Mouse (Mus musculus) Muller cell, postnatal 12 days (primary cell): ENCODE measurements around the gene 4930469K13Rik.

Source experiments
- DNase-seq: peaks from one replicate; pipeline ENCODE4 v3.0.0-alpha.2; 2015; ENCODE audit errors: inconsistent ontology term

The 4930469K13Rik gene

DNA sequence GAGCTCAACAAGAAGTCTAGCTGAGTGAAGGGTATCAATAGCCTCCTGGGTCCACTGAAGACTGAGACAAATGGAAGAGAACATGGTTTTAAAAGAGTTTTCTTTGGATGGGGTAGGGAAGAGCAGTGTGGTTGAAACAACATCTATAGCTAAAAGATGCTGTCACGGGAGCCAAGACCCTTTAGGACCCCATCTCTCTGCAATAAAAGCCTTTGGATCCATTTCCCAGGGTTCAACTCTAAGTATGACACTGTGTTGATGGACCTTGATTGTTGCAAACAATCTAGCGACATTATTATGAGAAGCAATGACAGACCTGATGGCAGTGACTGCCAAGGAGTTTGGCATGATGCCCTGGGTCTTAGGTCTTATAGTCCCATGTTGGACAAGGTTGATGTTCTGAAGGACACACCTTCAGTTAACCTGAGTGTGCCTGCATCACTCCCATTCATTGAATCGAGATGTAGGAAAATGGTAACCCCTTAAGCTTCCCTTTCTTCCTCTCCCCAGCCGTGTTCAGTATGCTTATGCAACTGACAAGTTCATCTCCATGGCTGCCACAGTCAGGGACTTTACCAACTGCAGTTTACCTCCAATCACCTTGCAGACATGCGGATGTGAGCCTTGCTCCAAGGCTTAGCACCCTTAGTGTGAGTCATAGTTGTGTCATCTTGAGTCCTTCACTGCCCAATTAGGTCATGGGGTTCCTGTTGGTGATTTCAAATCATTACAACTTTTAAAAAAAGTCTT, 62.3 kb downstream of the 4930469K13Rik start:
- DNase-seq: no peak

DNA sequence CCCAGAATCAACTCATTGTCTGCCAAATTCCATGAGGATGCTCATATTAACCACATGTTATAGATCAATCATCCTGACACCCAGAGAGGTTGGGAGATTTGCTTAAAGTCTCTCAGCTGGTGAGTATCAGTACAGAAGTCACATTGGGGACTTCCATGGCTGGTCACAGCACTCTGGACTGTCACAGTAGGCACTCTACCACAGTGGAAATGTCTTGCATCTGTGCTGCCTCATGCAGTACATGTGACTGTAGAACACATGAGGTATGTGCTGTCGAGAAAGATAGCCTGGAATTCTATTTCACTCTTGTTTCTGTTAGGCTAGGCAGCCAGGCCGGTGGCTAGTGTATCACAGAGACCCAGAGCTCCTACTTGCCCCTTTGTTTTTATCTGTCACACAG, 63.6 kb downstream of the 4930469K13Rik start:
- DNase-seq: no peak

DNA sequence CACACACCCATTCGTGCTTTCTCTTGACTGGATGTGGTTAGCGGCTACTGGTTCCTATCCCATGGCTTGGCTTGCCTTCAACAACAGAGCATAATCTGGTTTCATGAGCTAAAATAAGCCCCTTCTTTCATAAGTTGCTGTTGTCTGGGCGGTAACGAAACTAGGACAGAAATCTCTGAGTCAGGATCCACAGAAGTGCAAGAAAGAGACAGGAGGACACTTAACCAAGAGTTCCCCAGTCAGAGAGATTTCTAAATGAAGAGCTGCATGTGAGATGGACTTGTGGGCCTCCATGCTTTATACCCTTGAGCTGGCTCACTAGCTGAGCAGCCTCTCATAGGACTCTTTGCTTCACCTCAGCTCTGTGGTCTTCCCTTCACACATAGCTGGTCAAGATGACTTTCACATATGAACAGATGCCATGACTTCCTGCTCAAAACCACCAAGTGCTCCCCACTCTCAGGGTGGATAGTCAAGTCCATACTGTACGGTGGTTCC, 64.3 kb downstream of the 4930469K13Rik start:
- no peak for DNase-seq

DNA sequence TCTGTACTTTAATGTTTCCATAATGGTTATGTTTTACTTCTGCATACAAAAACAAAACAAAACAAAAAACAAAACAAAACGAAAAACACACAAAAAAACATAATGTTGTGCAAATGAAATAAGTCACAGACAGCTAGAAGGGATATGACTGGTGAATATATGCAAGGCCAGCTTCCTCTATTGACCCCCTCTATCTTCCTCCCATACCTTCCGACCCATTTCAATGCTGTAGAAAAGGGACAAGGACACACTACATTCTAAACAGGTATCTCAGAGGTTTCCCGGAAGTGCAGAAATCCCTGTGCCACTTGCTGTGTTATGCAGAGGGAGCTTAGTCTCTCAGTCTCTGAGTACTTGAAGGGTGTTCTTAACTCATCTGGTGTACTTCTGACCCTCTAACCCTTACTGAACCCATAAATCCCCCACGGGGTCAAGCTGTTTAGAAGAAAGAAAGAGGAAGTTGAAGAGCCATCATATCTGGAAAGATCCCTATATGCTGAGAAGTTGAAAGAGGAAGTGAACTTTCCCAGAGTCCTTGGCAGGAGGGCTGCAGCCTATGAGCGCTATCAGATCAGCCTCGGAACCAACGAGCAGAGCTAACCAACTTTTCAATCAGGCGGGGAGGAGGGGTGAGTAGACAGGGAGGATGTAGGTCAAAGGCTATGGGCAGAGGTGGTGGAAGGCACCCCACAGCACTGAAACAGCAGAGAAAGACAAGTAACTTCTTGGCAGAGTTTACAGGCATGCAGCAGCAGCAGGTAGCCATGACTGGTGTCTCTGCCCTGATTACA, 67.1 kb downstream of the 4930469K13Rik start:
- no peak for DNase-seq

DNA sequence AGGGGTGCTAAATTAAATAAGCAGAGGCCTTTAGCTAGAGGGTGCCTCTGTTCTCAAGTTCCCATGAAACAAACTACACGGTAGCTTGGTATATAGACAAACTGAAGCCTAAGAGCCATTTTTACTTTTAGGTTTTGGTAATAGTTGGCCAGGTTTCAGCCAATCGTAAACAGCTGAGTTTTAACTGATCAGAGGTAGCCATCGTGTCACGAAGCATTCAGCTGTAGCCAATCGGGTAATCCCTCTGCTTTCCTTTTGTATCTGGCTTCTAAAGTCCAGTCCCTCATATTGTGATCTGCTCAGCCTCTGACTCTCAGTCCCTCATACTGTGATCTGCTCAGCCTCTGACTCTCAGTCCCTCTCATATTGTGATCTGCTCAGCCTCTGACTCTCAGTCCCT, 68.7 kb downstream of the 4930469K13Rik start:
- DNase-seq: no peak

DNA sequence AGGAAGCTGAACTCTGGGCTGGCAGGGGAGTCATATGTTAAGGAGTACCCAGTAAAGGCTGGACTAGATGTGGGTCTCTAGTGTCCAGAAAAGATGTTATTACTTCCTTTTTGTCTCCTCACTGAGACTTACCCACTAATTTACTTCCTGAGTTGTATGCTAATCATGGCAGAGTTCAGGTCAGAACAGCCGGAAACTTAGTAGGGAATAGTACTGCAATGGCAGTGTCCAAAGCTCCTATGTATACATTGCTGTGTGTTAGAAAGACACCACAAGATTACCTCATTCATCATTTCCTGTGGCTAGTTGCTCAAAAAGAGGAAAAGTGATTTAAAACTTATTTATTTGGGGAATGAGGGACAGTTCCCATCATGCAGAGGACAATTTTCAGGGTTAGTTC, 73.3 kb downstream of the 4930469K13Rik start:
- no peak for DNase-seq

DNA sequence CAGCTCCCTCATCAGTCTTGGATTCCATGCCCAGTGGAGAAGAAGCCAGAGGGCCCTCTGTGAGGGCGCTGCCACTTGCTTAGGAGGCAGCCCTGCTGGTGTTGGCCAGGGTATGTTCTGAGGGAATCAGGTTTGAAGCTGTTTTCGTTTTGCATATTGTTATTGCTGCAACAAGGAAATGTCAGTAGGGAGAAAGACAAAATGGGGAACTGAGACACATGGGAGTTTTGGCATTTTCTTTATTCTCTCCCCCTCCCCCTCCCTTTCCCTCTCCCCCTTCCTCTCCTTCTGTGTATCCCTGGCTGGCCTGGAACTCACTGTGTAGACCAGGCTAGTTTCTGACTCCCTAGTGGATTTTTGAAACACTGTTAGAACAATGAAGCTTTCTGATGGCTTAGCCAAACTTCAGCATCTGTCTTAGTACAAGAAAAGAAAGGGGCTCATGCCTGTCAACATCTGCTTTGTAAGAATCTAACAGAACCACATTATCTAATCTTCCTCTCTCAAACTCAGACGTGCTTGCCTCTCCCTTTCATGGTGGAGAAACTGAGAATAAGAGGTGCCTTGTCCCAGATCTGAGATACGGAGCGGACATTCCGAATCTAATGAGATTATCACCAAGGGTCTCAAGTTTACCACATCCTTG, 86.2 kb downstream of the 4930469K13Rik start:
- DNase-seq: no peak

DNA sequence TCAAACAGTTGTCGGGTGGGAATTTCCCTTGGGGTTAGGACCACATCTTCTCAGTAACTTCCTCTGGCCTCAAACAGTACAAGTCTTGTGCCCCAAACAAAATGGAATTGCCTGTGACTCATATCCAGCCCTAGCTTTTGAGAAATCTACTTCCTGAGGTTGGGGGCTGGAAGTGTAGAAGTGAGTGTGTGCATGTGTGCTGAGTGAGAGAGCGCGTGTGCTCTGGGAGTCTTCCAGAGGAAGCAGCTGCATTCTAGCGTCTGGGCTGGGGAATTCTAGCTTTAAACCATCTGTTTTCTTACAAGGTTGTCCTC, 87.5 kb downstream of the 4930469K13Rik start:
- DNase-seq: no peak

DNA sequence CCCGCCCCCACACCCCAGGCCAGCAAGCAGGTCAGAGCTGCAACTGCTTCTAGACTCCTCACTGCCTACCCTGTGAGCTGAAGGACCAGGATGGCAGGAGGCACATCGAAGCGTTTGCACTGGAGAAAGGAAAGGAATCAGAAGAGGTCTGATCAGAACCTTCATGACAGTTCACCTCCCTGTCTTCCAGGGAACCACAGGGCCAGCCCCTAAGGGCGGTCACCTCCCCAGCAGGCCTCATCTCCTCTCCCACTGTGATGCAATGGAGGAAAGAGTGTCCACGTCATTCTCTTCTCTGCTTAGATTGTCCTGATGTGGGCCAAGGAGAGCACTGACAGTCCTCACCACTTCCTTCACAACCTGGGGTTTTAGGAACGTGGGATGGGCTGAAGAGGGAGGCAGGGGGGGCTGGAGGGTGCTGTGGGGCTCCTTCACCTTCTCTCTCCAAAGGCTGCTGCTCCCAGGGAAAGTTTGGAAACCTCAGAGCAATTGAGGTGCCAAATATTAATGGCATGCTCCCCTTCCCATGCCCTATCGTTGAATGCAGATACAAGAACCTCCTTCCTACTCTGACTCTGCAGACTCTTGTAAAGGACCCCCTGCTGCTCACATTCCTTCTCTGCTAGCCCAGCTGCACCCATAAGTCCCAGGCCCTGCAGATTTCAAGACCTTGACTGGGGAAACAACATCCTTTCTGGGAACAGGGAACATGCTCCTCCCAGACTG, 88.1 kb downstream of the 4930469K13Rik start:
- DNase-seq: peak; percentile 56

DNA sequence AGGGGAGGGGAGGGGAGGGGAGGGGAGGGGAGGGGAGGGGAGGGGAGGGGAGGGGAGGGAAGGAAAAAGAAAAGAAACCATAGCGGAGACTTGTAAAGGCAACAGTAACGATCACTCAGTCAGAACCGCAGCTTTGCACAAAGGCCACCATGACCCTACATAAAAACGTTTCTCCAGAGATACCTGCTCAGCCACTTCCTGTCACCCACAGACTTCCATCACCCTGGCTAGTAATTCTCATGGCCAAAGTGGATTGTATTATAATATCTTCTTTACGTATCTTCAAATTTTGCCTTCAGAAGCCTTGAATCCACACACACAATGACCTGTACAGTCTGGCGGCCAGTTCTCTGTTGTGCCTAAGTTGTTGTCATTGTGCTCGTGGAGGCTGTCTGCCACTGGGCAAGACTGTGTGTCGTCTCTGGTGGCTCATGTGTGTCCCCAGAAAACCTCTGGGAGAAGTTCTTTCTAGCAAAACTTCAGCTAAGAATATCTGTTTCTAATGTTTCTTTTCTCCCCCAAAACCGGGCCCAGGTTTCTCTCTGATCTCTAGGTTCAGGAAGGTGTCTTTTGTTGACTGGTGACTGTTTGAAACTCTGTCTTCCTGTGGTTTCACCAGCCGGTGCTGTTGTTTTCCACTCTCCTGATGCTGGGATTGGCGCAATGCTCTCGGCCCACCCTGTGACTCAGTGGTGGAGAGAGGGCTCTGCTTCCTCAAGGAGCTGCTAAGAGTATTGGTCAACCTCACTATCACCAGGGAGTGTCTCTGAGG, 88.9 kb downstream of the 4930469K13Rik start:
- DNase-seq: no peak

DNA sequence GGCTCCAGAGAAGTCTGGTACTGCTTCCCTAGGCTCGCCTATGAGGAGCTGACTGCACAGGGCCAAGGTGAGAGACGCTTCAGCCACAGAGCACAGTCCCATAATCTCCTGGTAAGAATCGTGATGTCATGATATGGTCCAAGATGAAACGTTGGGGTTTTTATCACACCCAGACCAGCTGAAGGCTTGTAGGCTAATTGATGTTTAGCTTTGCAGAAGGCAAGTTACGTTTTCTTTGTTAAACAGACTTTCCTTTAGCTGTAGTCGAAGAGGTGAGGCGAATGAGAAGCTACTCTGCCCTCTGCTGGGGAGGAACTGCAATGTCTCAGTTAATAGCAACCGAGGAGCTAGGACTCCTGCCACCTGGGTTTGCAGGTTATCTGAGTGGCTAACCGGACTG, 89.7 kb downstream of the 4930469K13Rik start:
- peak; percentile 14 for DNase-seq

DNA sequence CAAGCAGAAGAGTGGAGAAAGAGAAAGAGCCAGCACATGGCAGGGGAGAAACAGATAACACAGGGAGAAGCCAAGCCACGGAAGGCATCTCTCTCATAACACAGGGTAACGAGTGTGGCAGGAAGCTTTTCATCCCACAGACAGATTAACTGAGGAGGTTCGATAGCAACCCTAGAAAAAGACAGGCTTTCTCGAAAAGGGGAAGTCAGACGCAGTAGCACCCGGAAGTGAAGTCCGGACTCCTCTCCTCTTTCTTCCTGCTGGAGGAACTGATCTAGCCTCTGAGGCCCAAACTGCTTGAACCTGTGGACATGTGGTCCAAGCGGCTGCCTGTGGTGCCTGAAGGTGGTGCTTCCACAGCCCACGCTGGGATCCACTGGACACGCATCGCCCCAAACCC, 90.1 kb downstream of the 4930469K13Rik start:
- no peak for DNase-seq

DNA sequence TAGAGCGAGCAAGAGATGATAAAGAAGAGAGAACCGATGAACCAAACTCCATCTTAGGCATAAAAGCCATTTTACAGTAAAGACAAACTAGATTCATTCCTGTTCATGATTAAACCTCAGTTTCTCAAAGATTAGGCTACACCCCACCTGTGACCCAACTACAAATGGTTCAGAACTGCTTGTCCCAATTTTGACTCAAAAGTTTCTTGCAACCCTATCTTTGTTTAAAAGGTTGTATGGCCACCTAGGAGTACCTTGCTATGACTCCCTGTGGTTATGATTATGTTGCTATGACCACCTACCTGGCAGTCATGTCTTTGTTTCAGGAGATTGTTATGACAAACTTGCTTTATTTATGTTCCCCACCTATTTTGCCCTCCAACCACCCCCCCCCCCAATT, 90.7 kb downstream of the 4930469K13Rik start:
- DNase-seq: no peak

DNA sequence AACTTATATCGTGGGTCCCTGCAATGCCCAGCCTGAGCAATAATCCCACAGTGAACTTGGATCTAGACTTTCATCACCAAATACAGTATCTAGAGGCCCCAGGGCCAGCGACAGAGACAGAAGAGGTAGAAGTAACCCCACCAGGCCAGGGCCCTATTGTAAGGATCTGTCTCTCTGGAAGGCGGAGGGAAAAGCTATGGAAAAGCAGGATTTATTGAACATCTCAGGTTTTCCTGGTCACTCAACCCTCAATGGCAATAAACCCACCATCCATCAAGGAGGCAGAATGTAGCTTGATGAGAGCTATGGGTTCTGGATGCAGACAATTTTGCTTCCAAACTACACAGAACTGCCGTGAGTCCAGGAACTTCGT, 95.8 kb downstream of the 4930469K13Rik start:
- DNase-seq: no peak

DNA sequence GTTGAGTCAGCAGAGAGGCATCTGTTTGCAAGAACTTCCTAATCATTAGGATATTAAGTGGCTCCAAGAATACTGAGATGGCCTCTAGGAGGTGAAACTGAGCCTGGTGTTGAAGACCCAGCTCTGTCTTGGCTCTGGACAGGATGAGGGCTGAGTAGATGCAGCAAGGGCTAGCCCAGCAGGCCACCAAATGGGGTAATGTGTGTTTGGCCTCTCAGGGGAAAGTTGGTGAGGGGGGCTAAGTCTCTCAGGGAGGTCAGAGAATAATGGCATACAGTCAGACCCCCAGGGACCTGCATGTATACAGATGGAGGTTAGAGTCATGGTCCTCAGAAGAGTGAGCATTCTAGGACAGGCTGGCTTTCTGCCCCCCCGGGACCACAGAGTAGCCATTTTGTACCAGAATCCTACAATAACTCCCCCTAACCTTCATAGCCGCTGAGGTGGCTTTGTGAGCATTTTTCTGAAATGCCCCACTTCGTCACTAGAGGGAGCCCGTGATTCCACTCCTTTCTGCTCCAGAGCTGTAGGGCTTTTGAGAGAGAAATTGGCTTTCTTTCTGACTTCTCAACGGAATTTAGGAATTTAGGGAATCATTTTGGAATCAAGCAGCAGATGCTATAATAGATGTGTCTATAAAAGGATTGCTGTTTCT, 96.3 kb downstream of the 4930469K13Rik start:
- peak; percentile 25 for DNase-seq

DNA sequence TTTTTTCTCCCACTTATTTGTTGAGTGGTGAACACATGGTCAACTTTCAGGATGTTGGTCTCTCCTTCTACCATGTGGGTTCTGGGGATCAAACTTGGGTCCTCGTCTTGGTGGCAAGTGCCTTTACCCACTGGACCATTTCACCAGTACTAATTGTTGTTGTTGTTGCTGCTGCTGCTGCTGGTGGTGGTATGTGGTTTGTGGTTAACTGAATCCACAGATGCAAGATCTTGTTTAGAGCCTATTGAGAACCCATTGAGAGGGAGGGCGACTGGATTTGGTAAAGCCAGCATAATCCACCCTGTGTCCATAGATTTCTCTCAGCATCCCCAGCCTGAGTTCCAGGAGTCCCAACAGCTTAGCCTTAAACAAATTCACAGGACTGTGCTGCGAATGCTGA, 97.9 kb downstream of the 4930469K13Rik start:
- DNase-seq: no peak

DNA sequence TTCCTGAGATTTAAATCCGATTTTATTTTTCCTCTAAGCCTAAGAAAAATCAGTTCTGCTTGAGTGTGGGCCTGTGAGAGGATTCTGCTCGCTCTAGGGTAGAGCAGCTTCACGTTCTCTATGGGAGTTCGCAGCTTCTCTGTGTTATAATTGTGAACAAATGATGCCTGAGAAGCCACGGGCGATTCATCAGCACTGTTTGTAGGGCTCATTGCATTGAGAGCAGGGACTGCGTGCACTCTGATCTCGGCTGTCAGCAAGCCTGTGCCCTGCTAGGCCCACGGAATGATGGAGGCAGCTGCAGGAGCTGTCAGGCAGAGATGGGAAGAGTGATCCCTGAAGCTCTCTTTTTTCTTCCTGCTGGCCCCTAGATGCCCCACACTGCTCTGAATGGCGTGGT, 100.1 kb downstream of the 4930469K13Rik start:
- no peak for DNase-seq

DNA sequence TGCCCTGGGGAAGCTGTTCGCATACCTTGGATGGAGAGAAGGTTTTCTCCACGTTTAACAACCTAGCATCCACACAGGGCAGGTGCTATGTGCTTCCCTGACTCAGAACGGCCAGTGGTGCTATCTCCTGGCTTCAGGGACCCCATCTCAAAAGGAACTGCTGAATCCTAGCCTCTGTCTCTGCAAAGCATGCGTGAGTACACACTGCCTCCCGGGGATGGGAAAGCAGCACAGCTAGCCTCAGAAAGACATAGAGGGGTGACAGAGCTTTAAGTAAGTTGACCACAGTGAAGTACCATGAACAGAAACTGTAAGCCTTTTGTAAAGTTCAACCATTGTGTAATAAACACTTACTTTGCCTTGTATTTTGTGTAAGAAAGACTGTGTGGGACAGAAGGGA, 104.9 kb downstream of the 4930469K13Rik start:
- DNase-seq: no peak

DNA sequence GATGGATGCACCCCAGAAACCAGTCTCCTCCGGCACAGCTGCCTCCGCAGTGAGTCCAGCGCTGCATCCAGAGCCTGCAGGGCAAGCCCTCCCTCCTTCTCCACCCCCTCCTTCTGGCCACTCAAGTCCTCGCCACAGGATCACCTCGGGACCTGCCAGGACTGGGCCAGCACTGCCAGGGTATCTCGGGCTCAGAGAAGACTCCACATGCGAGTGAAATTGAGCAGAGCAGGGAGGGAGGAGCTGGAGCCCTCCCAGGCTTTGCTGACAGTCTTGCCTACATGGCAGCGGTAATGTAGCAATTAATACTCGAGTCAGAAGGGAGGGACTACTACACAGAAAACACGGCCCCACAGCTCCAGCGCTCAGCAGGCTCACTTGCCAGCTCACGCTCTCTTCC, 105.4 kb downstream of the 4930469K13Rik start, which contains the start of gene Kcnip1:
Gene Kcnip1 (minus strand): TSS at position 215 of the 400 bp plus-strand sequence.
- DNase-seq: peak; percentile 64

DNA sequence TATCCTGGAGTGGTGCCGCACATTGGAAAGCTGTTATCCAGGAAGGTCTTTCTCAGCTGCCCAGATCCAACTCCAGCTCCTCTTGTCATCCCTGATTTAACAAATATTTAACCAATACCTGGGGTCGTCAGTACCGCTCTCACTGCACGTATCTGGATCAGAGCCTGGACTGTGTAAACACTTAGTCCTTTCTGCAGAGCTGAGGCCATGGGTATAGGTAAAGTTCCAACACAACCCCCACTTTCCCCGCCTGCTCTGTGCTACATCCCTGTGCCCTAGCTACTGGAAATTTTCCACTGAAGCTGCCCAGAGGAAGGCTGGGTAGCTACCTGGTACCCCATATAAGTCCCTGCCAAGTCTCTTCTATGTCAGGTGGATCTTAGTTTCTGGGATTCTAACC, 108.4 kb downstream of the 4930469K13Rik start:
- DNase-seq: no peak

DNA sequence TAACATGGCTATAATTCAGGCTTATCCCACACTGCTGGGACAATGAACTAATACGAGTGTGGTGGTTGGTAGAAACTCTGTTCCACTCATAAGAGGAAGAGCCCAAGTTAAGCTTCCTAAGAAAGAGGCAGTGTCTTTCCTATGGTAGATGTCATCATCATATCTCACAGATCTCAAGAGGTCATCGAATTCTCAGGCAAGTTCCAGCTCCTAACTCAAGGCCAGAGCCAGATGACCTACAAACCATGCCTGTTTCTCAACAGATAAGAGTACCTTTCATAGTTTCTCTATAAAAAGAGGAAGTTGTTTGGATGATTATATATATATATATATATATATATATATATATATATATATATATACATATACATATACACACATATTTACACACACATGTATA, 111.8 kb downstream of the 4930469K13Rik start:
- DNase-seq: no peak
